Mouse (Mus musculus) limb, embryonic 12.5 days (tissue): ENCODE measurements around the gene Tcf3. TPM values are rescaled to one million over a fixed set of nuclear protein-coding genes. Genes with fewer than 3 reads are reported as not detected.

ENCODE experiments used
- ATAC-seq: fragments of 200-750 bp; cut with Nextera tagmentation; 2 replicates; pipeline ENCODE4 v1.8.0; 2017; ENCODE audit warnings: low read depth, moderate TSS enrichment; ENCODE audit not compliant: insufficient number of reproducible peaks, insufficient read depth, low FRiP score, low TSS enrichment
- H3K27ac ChIP-seq: fragments of 300-500 bp; sonication (generic); 2 replicates; pipeline ENCODE4 v1.5.1; 2016; ENCODE audit warnings: mild to moderate bottlenecking, moderate library complexity
- H3K27me3 ChIP-seq: fragments of 300-500 bp; sonication (generic); 2 replicates; pipeline ENCODE4 v1.6.1; 2016; ENCODE audit warnings: mild to moderate bottlenecking, moderate library complexity
- H3K36me3 ChIP-seq: fragments of 300-500 bp; sonication (generic); 2 replicates; pipeline ENCODE4 v1.6.1; 2016; ENCODE audit warnings: mild to moderate bottlenecking, moderate library complexity
- H3K4me1 ChIP-seq: fragments of 300-500 bp; sonication (generic); replicated peaks from 2 replicates; pipeline ENCODE4 v1.6.1; 2016
- H3K4me2 ChIP-seq: fragments of 300-500 bp; sonication (generic); 2 replicates; pipeline ENCODE4 v1.6.1; 2016; ENCODE audit warnings: mild to moderate bottlenecking, moderate library complexity
- H3K4me3 ChIP-seq: fragments of 300-500 bp; sonication (generic); replicated peaks from 2 replicates; pipeline ENCODE4 v1.5.1; 2016; ENCODE audit warnings: mild to moderate bottlenecking
- H3K9ac ChIP-seq: fragments of 300-500 bp; sonication (generic); replicated peaks from 2 replicates; pipeline ENCODE4 v1.6.1; 2016; ENCODE audit warnings: mild to moderate bottlenecking, moderate library complexity
- H3K9me3 ChIP-seq: fragments of 300-500 bp; sonication (generic); 2 replicates; pipeline ENCODE4 v1.6.1; 2016; ENCODE audit warnings: mild to moderate bottlenecking, moderate library complexity
- WGBS: fragments of 180-500 bp; shearing (Covaris S2); methylation state at CpG from one replicate; pipeline ENCODE4 v1.1.7; 2016; 5-methylcytosine and 5-hydroxymethylcytosine counted together
- polyA plus RNA-seq: library from polyadenylated mRNA; unstranded; fragments of >200 nt; fragmentation: Nextera tagmentation; extraction: Ambion mirVana; gene quantifications from 2 replicates; pipeline ENCODE4 v1.2.1, GENCODE M21; 2016

The Tcf3 gene
- polyA plus RNA-seq, 1 experiment from 2014 or later: 247 TPM

GRCm38 (mm10) chr10:80384709-80385108 is 48.7 kb downstream of the Tcf3 start:
- peaks cover 48% of the 10 kb centered on the region for H3K4me1 ChIP-seq
- H3K27ac ChIP-seq: no peak overlapping the region
- no peaks in the 10 kb centered on the region for H3K27me3 ChIP-seq
- WGBS: 80% methylated on average over 7 of the region's 7 CpGs
- peak overlapping the region; percentile 97 for H3K9ac ChIP-seq
- ATAC-seq: no peak
- H3K9me3 ChIP-seq: no peaks in the 10 kb centered on the region
- peaks cover 56% of the 10 kb centered on the region for H3K36me3 ChIP-seq
- H3K4me3 ChIP-seq: peak overlapping the region; percentile 97
- H3K4me2 ChIP-seq: peak overlapping the region; percentile 94

- Histone ChIP-seq H3K4me3 (peak overlapping the region; percentile 97), H3K36me3 (peaks cover 60% of the 10 kb centered on the region), H3K4me2 (peak overlapping the region; percentile 94), H3K4me1 (peaks cover 48% of the 10 kb centered on the region), H3K27ac (no peak overlapping the region), H3K27me3 (no peaks in the 10 kb centered on the region), H3K9ac (no peak overlapping the region), H3K9me3 (no peaks in the 10 kb centered on the region)
- ATAC-seq: no peak
- WGBS: 90% methylated on average over 4 of the region's 4 CpGs
Measured at GRCm38 (mm10) chr10:80384115-80384639, 49.3 kb downstream of the Tcf3 start.

GRCm38 (mm10) chr10:80383431-80383830 is 50.0 kb downstream of the Tcf3 start:
- Histone ChIP-seq H3K27ac (no peak overlapping the region), H3K9me3 (no peaks in the 10 kb centered on the region), H3K4me1 (peaks cover 43% of the 10 kb centered on the region), H3K27me3 (no peaks in the 10 kb centered on the region), H3K9ac (no peak overlapping the region; the same call in 1 of the 2 replicates), H3K36me3 (peaks cover 60% of the 10 kb centered on the region), H3K4me2 (peak overlapping the region; percentile 94), H3K4me3 (peak overlapping the region; percentile 97; the same call in 1 of the 2 replicates)
- no peak for ATAC-seq
- WGBS: 67% methylated on average over 4 of the region's 4 CpGs

GRCm38 (mm10) chr10:80382641-80383365 is 50.6 kb downstream of the Tcf3 start:
- Histone ChIP-seq H3K36me3 (peaks cover 60% of the 10 kb centered on the region), H3K4me3 (no peak overlapping the region), H3K4me2 (no peak overlapping the region), H3K9ac (no peak overlapping the region), H3K27ac (no peak overlapping the region), H3K27me3 (no peaks in the 10 kb centered on the region), H3K4me1 (peaks cover 37% of the 10 kb centered on the region), H3K9me3 (no peaks in the 10 kb centered on the region)
- ATAC-seq: no peak
- 84% methylated on average over 7 of the region's 7 CpGs for WGBS

- WGBS: 50% methylated on average over 10 of the region's 10 CpGs
- no peak overlapping the region for H3K4me3 ChIP-seq
- peaks cover 33% of the 10 kb centered on the region for H3K36me3 ChIP-seq
- no peak for ATAC-seq
- H3K4me1 ChIP-seq: peaks cover 10% of the 10 kb centered on the region
- no peak overlapping the region for H3K9ac ChIP-seq
- H3K9me3 ChIP-seq: no peaks in the 10 kb centered on the region
- no peaks in the 10 kb centered on the region for H3K27me3 ChIP-seq
- H3K4me2 ChIP-seq: no peak overlapping the region
- no peak overlapping the region for H3K27ac ChIP-seq
Measured at GRCm38 (mm10) chr10:80377716-80378115, 55.7 kb downstream of the Tcf3 start.

GRCm38 (mm10) chr10:80376160-80376559 is 57.3 kb downstream of the Tcf3 start:
- no peak; the same call in 1 of the 2 replicates for ATAC-seq
- peaks cover 11% of the 10 kb centered on the region for H3K4me1 ChIP-seq
- no peak overlapping the region for H3K4me3 ChIP-seq

GRCm38 (mm10) chr10:80374063-80374462 is 59.4 kb downstream of the Tcf3 start:
- no peak for ATAC-seq
- H3K27ac ChIP-seq: no peak overlapping the region
- H3K9ac ChIP-seq: no peak overlapping the region
- H3K4me3 ChIP-seq: no peak overlapping the region
- H3K36me3 ChIP-seq: no peaks in the 10 kb centered on the region
- 19% methylated on average over 6 of the region's 6 CpGs for WGBS
- peaks cover 8% of the 10 kb centered on the region; the same call in 1 of the 2 replicates for H3K4me1 ChIP-seq
- no peaks in the 10 kb centered on the region for H3K9me3 ChIP-seq
- no peak overlapping the region for H3K4me2 ChIP-seq
- no peaks in the 10 kb centered on the region for H3K27me3 ChIP-seq

More at GRCm38 (mm10) chr10:80376160-80376559, 57.3 kb downstream of the Tcf3 start:
- Histone ChIP-seq H3K4me2 (no peak overlapping the region), H3K9ac (no peak overlapping the region), H3K9me3 (no peaks in the 10 kb centered on the region), H3K27ac (no peak overlapping the region), H3K36me3 (peaks cover 17% of the 10 kb centered on the region), H3K27me3 (no peaks in the 10 kb centered on the region)
- 3% methylated on average over 7 of the region's 7 CpGs for WGBS

GRCm38 (mm10) chr10:80372706-80373105 is 60.7 kb downstream of the Tcf3 start:
- no peaks in the 10 kb centered on the region for H3K9me3 ChIP-seq
- no peak overlapping the region for H3K9ac ChIP-seq
- H3K27me3 ChIP-seq: no peaks in the 10 kb centered on the region; the same call in 1 of the 2 replicates
- H3K36me3 ChIP-seq: no peaks in the 10 kb centered on the region
- 79% methylated on average over 6 of the region's 6 CpGs for WGBS
- no peak overlapping the region for H3K4me2 ChIP-seq
- H3K27ac ChIP-seq: no peak overlapping the region
- no peak for ATAC-seq
- peaks cover 8% of the 10 kb centered on the region; the same call in 1 of the 2 replicates for H3K4me1 ChIP-seq
- no peak overlapping the region for H3K4me3 ChIP-seq

- H3K4me2 ChIP-seq: peak overlapping the region; percentile 48
- H3K9me3 ChIP-seq: no peaks in the 10 kb centered on the region
- H3K4me3 ChIP-seq: peak overlapping the region; percentile 41
- WGBS: 52% methylated on average over 9 of the region's 9 CpGs
- H3K27ac ChIP-seq: peak overlapping the region; percentile 59; the same call in 1 of the 2 replicates
- no peak for ATAC-seq
- H3K9ac ChIP-seq: peak overlapping the region; percentile 0; the same call in 1 of the 2 replicates
- H3K36me3 ChIP-seq: no peaks in the 10 kb centered on the region
- no peaks in the 10 kb centered on the region; the same call in 1 of the 2 replicates for H3K27me3 ChIP-seq
- H3K4me1 ChIP-seq: peaks cover 8% of the 10 kb centered on the region; the same call in 1 of the 2 replicates
Measured at GRCm38 (mm10) chr10:80371983-80372382, 61.5 kb downstream of the Tcf3 start.

- H3K4me3 ChIP-seq: peak overlapping the region; percentile 41
- peak overlapping the region; percentile 59; the same call in 1 of the 2 replicates for H3K27ac ChIP-seq
- H3K36me3 ChIP-seq: no peaks in the 10 kb centered on the region
- H3K4me2 ChIP-seq: peak overlapping the region; percentile 48
- H3K4me1 ChIP-seq: peaks cover 8% of the 10 kb centered on the region; the same call in 1 of the 2 replicates
- H3K27me3 ChIP-seq: no peaks in the 10 kb centered on the region; the same call in 1 of the 2 replicates
- H3K9me3 ChIP-seq: no peaks in the 10 kb centered on the region
- peak; percentile 85 for ATAC-seq
- peak overlapping the region; percentile 0; the same call in 1 of the 2 replicates for H3K9ac ChIP-seq
- WGBS: 3% methylated on average over 12 of the region's 12 CpGs
Measured at GRCm38 (mm10) chr10:80371411-80371966, 62.0 kb downstream of the Tcf3 start.
